Mouse (Mus musculus) layer of hippocampus, postnatal 14 days (tissue): ENCODE measurements at regions not wholly inside any gene's neighbourhood (a gene's known extent, or its start where the extent isn't known, plus 50 kb on each side); places are given as distances from the start of the nearest gene placed in this dataset.
"Not testable (repeated sequence)": the region's sequence is repeated elsewhere in the genome, so short reads cannot be mapped to it uniquely, and the experiment has no call there.

Experiments
- DNase-seq, 2 experiments: peaks; one replicate each; pipeline ENCODE4 v3.0.0; 2021 to 2022; ENCODE audit warnings: low spot score in 2 of 2, mixed read lengths in 1 of 2

- no peak for DNase-seq
Measured at GRCm38 (mm10) chr15:5847413-5848100, 452.0 kb upstream of the Dab2 start.

- no peak for DNase-seq
Measured at GRCm38 (mm10) chr15:5852523-5852922, 447.1 kb upstream of the Dab2 start.

- peak; percentile 14 to 43 for DNase-seq
Measured at GRCm38 (mm10) chr15:5869289-5869688, 430.3 kb upstream of the Dab2 start.

GRCm38 (mm10) chr15:5869866-5870265 lies 429.7 kb upstream of the Dab2 start:
- DNase-seq = peak in 1 of 2 experiments; percentile 10

GRCm38 (mm10) chr15:5872042-5872441 lies 427.5 kb upstream of the Dab2 start:
- no peak for DNase-seq

- peak in 1 of 2 experiments; percentile 21 for DNase-seq
Measured at GRCm38 (mm10) chr15:5877749-5878148, 421.8 kb upstream of the Dab2 start.

GRCm38 (mm10) chr15:5891188-5891587 lies 408.4 kb upstream of the Dab2 start:
- DNase-seq = no peak

- no peak for DNase-seq
Measured at GRCm38 (mm10) chr15:5892034-5892433, 407.6 kb upstream of the Dab2 start.

GRCm38 (mm10) chr15:5895688-5896470 lies 403.7 kb upstream of the Dab2 start:
- DNase-seq = not testable (repeated sequence)

- DNase-seq = peak; percentile 3 to 33
Measured at GRCm38 (mm10) chr15:5915261-5915660, 384.3 kb upstream of the Dab2 start.

- DNase-seq = no peak
Measured at GRCm38 (mm10) chr15:5920058-5920457, 379.5 kb upstream of the Dab2 start.

- DNase-seq = no peak
Measured at GRCm38 (mm10) chr15:5927768-5928167, 371.8 kb upstream of the Dab2 start.

- DNase-seq = no peak
Measured at GRCm38 (mm10) chr15:5933586-5933985, 366.0 kb upstream of the Dab2 start.

- no peak for DNase-seq
Measured at GRCm38 (mm10) chr15:5940945-5941344, 358.6 kb upstream of the Dab2 start.

GRCm38 (mm10) chr15:5946650-5947049 lies 352.9 kb upstream of the Dab2 start:
- DNase-seq = no peak

- no peak for DNase-seq
Measured at GRCm38 (mm10) chr15:5950919-5951318, 348.7 kb upstream of the Dab2 start.

- not testable (repeated sequence) for DNase-seq
Measured at GRCm38 (mm10) chr15:5951661-5952060, 347.9 kb upstream of the Dab2 start.

GRCm38 (mm10) chr15:5953106-5953505 lies 346.5 kb upstream of the Dab2 start:
- no peak for DNase-seq

- no peak for DNase-seq
Measured at GRCm38 (mm10) chr15:5991351-5992065, 308.1 kb upstream of the Dab2 start.

GRCm38 (mm10) chr15:5992146-5992545 lies 307.4 kb upstream of the Dab2 start:
- DNase-seq = not testable (repeated sequence)

- peak in 1 of 2 experiments; percentile 24 for DNase-seq
Measured at GRCm38 (mm10) chr15:6000816-6001215, 298.8 kb upstream of the Dab2 start.

GRCm38 (mm10) chr15:6001394-6001793 lies 298.2 kb upstream of the Dab2 start:
- no peak for DNase-seq
